24 mouse cellular contexts compared by ENCODE assay signal in the genomic region with DNA sequence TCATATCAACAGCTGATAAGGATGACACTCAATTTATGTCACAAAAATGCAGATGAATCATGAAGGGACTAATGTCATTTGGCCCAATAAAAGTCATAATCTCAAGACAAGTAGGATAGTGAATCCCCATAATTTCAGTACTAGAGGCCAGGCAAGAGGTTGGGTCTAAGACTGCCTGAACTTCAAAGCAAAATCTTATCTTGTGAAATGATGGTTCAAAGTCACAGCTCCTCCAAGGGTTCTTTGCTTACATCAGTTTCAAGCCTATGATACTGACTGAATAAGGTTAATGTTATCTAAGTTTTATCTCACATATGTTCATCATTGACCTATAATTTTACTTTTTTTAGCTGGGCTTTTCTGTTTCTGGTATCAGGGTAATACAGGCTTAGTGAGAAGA. TPM values are rescaled to one million over a fixed set of nuclear protein-coding genes. Genes with fewer than 3 reads are reported as not detected.
"Had no signal": no experiment of that assay in that cellular context is flagged by ENCODE, and none has a peak within 500 bp of the region (broad histone marks: within the 10 kb centered on the region; RNA-seq: fewer than 3 reads in every experiment).

No protein-coding gene starts in this region.

- H3K9me3 ChIP-seq: heart, embryonic 10.5 days; heart, embryonic 12.5 days; heart, embryonic 13.5 days; heart, embryonic 15.5 days; hindbrain, embryonic 10.5 days; hindbrain, embryonic 12.5 days; hindbrain, embryonic 13.5 days; hindbrain, embryonic 15.5 days had no signal

- H3K4me1 ChIP-seq: heart, embryonic 10.5 days; heart, embryonic 12.5 days; heart, embryonic 13.5 days; heart, embryonic 15.5 days; hindbrain, embryonic 10.5 days; hindbrain, embryonic 12.5 days; hindbrain, embryonic 15.5 days had no signal

- H3K27me3 ChIP-seq: heart, embryonic 12.5 days; heart, embryonic 13.5 days; heart, embryonic 15.5 days; hindbrain, embryonic 12.5 days; hindbrain, embryonic 13.5 days; hindbrain, embryonic 15.5 days had no signal

- H3K4me2 ChIP-seq: heart, embryonic 11.5 days; heart, embryonic 12.5 days; heart, embryonic 13.5 days; heart, embryonic 15.5 days; hindbrain, embryonic 12.5 days; hindbrain, embryonic 13.5 days; hindbrain, embryonic 14.5 days; hindbrain, embryonic 15.5 days had no signal

- H3K27ac ChIP-seq: heart, embryonic 10.5 days; heart, embryonic 13.5 days; heart, embryonic 15.5 days; hindbrain, embryonic 10.5 days; hindbrain, embryonic 12.5 days; hindbrain, embryonic 13.5 days; hindbrain, embryonic 14.5 days; hindbrain, embryonic 15.5 days; hindbrain, postnatal 0 days; kidney, postnatal 0 days; layer of hippocampus, adult 2 months; left cerebral cortex, adult 2 months had no signal

- H3K4me3 ChIP-seq: heart, embryonic 10.5 days; heart, embryonic 12.5 days; heart, embryonic 13.5 days; heart, embryonic 15.5 days; hindbrain, embryonic 10.5 days; hindbrain, embryonic 12.5 days; hindbrain, embryonic 13.5 days; hindbrain, embryonic 15.5 days; layer of hippocampus, adult 2 months; left cerebral cortex, adult 2 months had no signal

- H3K9ac ChIP-seq: heart, embryonic 12.5 days; heart, embryonic 13.5 days; heart, embryonic 15.5 days; hindbrain, embryonic 12.5 days; hindbrain, embryonic 13.5 days; hindbrain, embryonic 14.5 days; hindbrain, embryonic 15.5 days had no signal

- H3K36me3 ChIP-seq: heart, embryonic 10.5 days; heart, embryonic 12.5 days; heart, embryonic 13.5 days; heart, embryonic 15.5 days; hindbrain, embryonic 10.5 days; hindbrain, embryonic 12.5 days; hindbrain, embryonic 13.5 days; hindbrain, embryonic 15.5 days had no signal

- ATAC-seq: hindbrain, embryonic 16.5 days; hindbrain, postnatal 0 days; inflammation-experienced regulatory T-cells, adult 6 months had no signal

RNA-seq across cellular contexts. Expression of a gene that starts 11.5 kb away (rescaled TPM):
- polyA plus RNA-seq: heart, embryonic 10.5 days; heart, embryonic 11.5 days; heart, embryonic 12.5 days; heart, embryonic 13.5 days; heart, embryonic 14.5 days; heart, embryonic 15.5 days; heart, postnatal 0 days; hindbrain, embryonic 10.5 days; hindbrain, embryonic 11.5 days; hindbrain, embryonic 12.5 days; hindbrain, embryonic 13.5 days; hindbrain, embryonic 14.5 days; hindbrain, embryonic 15.5 days; hindbrain, embryonic 16.5 days; hindbrain, postnatal 0 days; inflammation-experienced regulatory T-cells, adult 6 months; kidney, adult 2 months; kidney, embryonic 14.5 days; kidney, embryonic 16.5 days; kidney, postnatal 0 days; large intestine, adult 2 months had no signal

RNA-seq across cellular contexts. Expression of a gene that starts 20.5 kb away (rescaled TPM):
- polyA plus RNA-seq: heart, embryonic 10.5 days; heart, embryonic 11.5 days; heart, embryonic 12.5 days; heart, embryonic 13.5 days; heart, embryonic 14.5 days; heart, embryonic 15.5 days; heart, embryonic 16.5 days; heart, postnatal 0 days; hindbrain, embryonic 10.5 days; hindbrain, embryonic 11.5 days; hindbrain, embryonic 12.5 days; hindbrain, embryonic 13.5 days; hindbrain, embryonic 14.5 days; hindbrain, embryonic 15.5 days had no signal
